Mouse (Mus musculus): ENCODE measurements around the gene Dnase1l3. TPM values are rescaled to one million over a fixed set of nuclear protein-coding genes. Genes with fewer than 3 reads are reported as not detected.
"Not testable (repeated sequence)": the region's sequence is repeated elsewhere in the genome, so short reads cannot be mapped to it uniquely, and the experiment has no call there.

The Dnase1l3 gene
- polyA plus RNA-seq, 1 experiment from 2014 or later, result 0.13 TPM

- Histone ChIP-seq H3K4me1 (replicated peaks) (no peaks in the 10 kb centered on the region), H3K9me3 (replicated peaks) (no peaks in the 10 kb centered on the region), H3K27me3 (no peaks in the 10 kb centered on the region), H3K9ac (no peak overlapping the region), H3K4me3 (no peak overlapping the region), H3K4me2 (no peak overlapping the region), H3K27ac (no peak overlapping the region), H3K36me3 (no peaks in the 10 kb centered on the region)
- no peak for ATAC-seq (replicated peaks; ENCODE audit: insufficient number of reproducible peaks, insufficient read depth, low FRiP score, low read depth)
- WGBS, result 81% methylated on average over 2 of the region's 2 CpGs
Measured at GRCm38 (mm10) chr14:8011297-8011696, 16.9 kb upstream of the Dnase1l3 start.

GRCm38 (mm10) chr14:8007923-8008322 lies 13.6 kb upstream of the Dnase1l3 start:
- Histone ChIP-seq H3K4me3 (no peak overlapping the region), H3K9me3 (replicated peaks) (no peaks in the 10 kb centered on the region), H3K27me3 (no peaks in the 10 kb centered on the region), H3K36me3 (no peaks in the 10 kb centered on the region), H3K9ac (no peak overlapping the region), H3K27ac (no peak overlapping the region), H3K4me1 (replicated peaks) (peaks cover 11% of the 10 kb centered on the region), H3K4me2 (no peak overlapping the region)
- no peak for ATAC-seq (replicated peaks; ENCODE audit: insufficient number of reproducible peaks, insufficient read depth, low FRiP score, low read depth)
- WGBS, result 80% methylated on average over 10 of the region's 10 CpGs

- no peak overlapping the region for H3K4me2 ChIP-seq
- H3K27me3 ChIP-seq, result no peaks in the 10 kb centered on the region
- H3K36me3 ChIP-seq, result no peaks in the 10 kb centered on the region
- no peak overlapping the region for H3K9ac ChIP-seq
- WGBS, result 75% methylated on average over 2 of the region's 2 CpGs
- H3K4me3 ChIP-seq, result no peak overlapping the region
- no peak for ATAC-seq (replicated peaks; ENCODE audit: insufficient number of reproducible peaks, insufficient read depth, low FRiP score, low read depth)
- H3K27ac ChIP-seq, result no peak overlapping the region
- no peaks in the 10 kb centered on the region for H3K9me3 ChIP-seq (replicated peaks)
- H3K4me1 ChIP-seq (replicated peaks), result peaks cover 12% of the 10 kb centered on the region
Measured at GRCm38 (mm10) chr14:8007486-8007885, 13.1 kb upstream of the Dnase1l3 start.

GRCm38 (mm10) chr14:8007084-8007483 lies 12.7 kb upstream of the Dnase1l3 start:
- Histone ChIP-seq H3K4me2 (no peak overlapping the region), H3K4me1 (replicated peaks) (peaks cover 14% of the 10 kb centered on the region), H3K27ac (no peak overlapping the region), H3K9me3 (replicated peaks) (no peaks in the 10 kb centered on the region), H3K9ac (no peak overlapping the region), H3K27me3 (peaks cover under 1% of the 10 kb centered on the region; the same call in 1 of the 2 replicates), H3K4me3 (no peak overlapping the region), H3K36me3 (no peaks in the 10 kb centered on the region)
- ATAC-seq (replicated peaks; ENCODE audit: insufficient number of reproducible peaks, insufficient read depth, low FRiP score, low read depth), result no peak

GRCm38 (mm10) chr14:8006061-8006460 lies 11.7 kb upstream of the Dnase1l3 start:
- not testable (repeated sequence) for ATAC-seq (replicated peaks; ENCODE audit: insufficient number of reproducible peaks, insufficient read depth, low FRiP score, low read depth); H3K27me3 ChIP-seq; H3K36me3 ChIP-seq; H3K27ac ChIP-seq; H3K9me3 ChIP-seq (replicated peaks); H3K4me2 ChIP-seq; H3K4me3 ChIP-seq; H3K9ac ChIP-seq
- whole genome bisulfite sequencing, result 59% methylated on average over 3 of the region's 3 CpGs
- H3K4me1 ChIP-seq (replicated peaks), result peaks cover 14% of the 10 kb centered on the region

GRCm38 (mm10) chr14:8003727-8004670 lies 9.6 kb upstream of the Dnase1l3 start:
- H3K9ac ChIP-seq, result peak overlapping the region; percentile 53; the same call in 1 of the 2 replicates
- H3K36me3 ChIP-seq, result no peaks in the 10 kb centered on the region
- peaks cover 29% of the 10 kb centered on the region for H3K27me3 ChIP-seq
- H3K9me3 ChIP-seq (replicated peaks), result no peaks in the 10 kb centered on the region
- peak overlapping the region; percentile 93 for H3K4me2 ChIP-seq
- 47% methylated on average over 18 of the region's 18 CpGs for WGBS
- no peak for ATAC-seq (replicated peaks; ENCODE audit: insufficient number of reproducible peaks, insufficient read depth, low FRiP score, low read depth)
- H3K4me1 ChIP-seq (replicated peaks), result peaks cover 14% of the 10 kb centered on the region
- peak overlapping the region; percentile 72 for H3K4me3 ChIP-seq
- H3K27ac ChIP-seq, result no peak overlapping the region

- Histone ChIP-seq H3K4me2 (peak overlapping the region; percentile 93), H3K4me1 (replicated peaks) (peaks cover 14% of the 10 kb centered on the region), H3K9me3 (replicated peaks) (no peaks in the 10 kb centered on the region), H3K9ac (peak overlapping the region; percentile 53), H3K27me3 (peaks cover 30% of the 10 kb centered on the region), H3K4me3 (peak overlapping the region; percentile 72), H3K36me3 (no peaks in the 10 kb centered on the region), H3K27ac (peak overlapping the region; percentile 60)
- peak; percentile 41 for ATAC-seq (replicated peaks; ENCODE audit: insufficient number of reproducible peaks, insufficient read depth, low FRiP score, low read depth)
- WGBS, result 1% methylated on average over 23 of the region's 23 CpGs
Measured at GRCm38 (mm10) chr14:8003093-8003670, 8.8 kb upstream of the Dnase1l3 start.

GRCm38 (mm10) chr14:8002432-8003092 lies 8.2 kb upstream of the Dnase1l3 start, which contains the start of gene Abhd6:
Gene Abhd6, plus strand, starts transcription at chr14:8002902.
- peak within 1 kb of the TSS; percentile 72 for H3K4me3 ChIP-seq
- H3K27ac ChIP-seq, result peak within 1 kb of the TSS; percentile 60
- 3% methylated on average over 38 of the region's 38 CpGs for WGBS
- H3K27me3 ChIP-seq, result peaks cover 30% of the 10 kb centered on the region
- no peaks in the 10 kb centered on the region for H3K36me3 ChIP-seq
- H3K4me1 ChIP-seq (replicated peaks), result peaks cover 14% of the 10 kb centered on the region
- no peaks in the 10 kb centered on the region for H3K9me3 ChIP-seq (replicated peaks)
- peak within 1 kb of the TSS; percentile 93 for H3K4me2 ChIP-seq
- peak within 1 kb of the TSS; percentile 53 for H3K9ac ChIP-seq
- peak; percentile 81 for ATAC-seq (replicated peaks; ENCODE audit: insufficient number of reproducible peaks, insufficient read depth, low FRiP score, low read depth)

- Histone ChIP-seq H3K36me3 (no peaks in the 10 kb centered on the region), H3K27ac (no peak overlapping the region), H3K9me3 (replicated peaks) (no peaks in the 10 kb centered on the region), H3K9ac (no peak overlapping the region), H3K27me3 (peaks cover 30% of the 10 kb centered on the region), H3K4me3 (no peak overlapping the region), H3K4me1 (replicated peaks) (peaks cover 14% of the 10 kb centered on the region), H3K4me2 (peak overlapping the region; percentile 14; the same call in 1 of the 2 replicates)
- 25% methylated on average over 17 of the region's 17 CpGs for WGBS
- no peak for ATAC-seq (replicated peaks; ENCODE audit: insufficient number of reproducible peaks, insufficient read depth, low FRiP score, low read depth)
Measured at GRCm38 (mm10) chr14:8000831-8001685, 6.7 kb upstream of the Dnase1l3 start.

- no peak overlapping the region for H3K4me3 ChIP-seq
- H3K27ac ChIP-seq, result no peak overlapping the region
- peaks cover 14% of the 10 kb centered on the region for H3K4me1 ChIP-seq (replicated peaks)
- no peak overlapping the region for H3K4me2 ChIP-seq
- peaks cover 34% of the 10 kb centered on the region for H3K27me3 ChIP-seq
- WGBS, result 84% methylated on average over 5 of the region's 5 CpGs
- H3K9ac ChIP-seq, result no peak overlapping the region
- H3K9me3 ChIP-seq (replicated peaks), result no peaks in the 10 kb centered on the region
- ATAC-seq (replicated peaks; ENCODE audit: insufficient number of reproducible peaks, insufficient read depth, low FRiP score, low read depth), result no peak
- no peaks in the 10 kb centered on the region for H3K36me3 ChIP-seq
Measured at GRCm38 (mm10) chr14:8000247-8000646, 5.9 kb upstream of the Dnase1l3 start.

Measured in heart, embryonic 15.5 days (tissue).